Mouse (Mus musculus): ENCODE measurements around the gene Pgpep1l. TPM values are rescaled to one million over a fixed set of nuclear protein-coding genes. Genes with fewer than 3 reads are reported as not detected.

The Pgpep1l gene
- polyA plus RNA-seq (2015; fragmentation: Nextera tagmentation; extraction: Ambion mirVana): not detected in 2 replicates

DNA sequence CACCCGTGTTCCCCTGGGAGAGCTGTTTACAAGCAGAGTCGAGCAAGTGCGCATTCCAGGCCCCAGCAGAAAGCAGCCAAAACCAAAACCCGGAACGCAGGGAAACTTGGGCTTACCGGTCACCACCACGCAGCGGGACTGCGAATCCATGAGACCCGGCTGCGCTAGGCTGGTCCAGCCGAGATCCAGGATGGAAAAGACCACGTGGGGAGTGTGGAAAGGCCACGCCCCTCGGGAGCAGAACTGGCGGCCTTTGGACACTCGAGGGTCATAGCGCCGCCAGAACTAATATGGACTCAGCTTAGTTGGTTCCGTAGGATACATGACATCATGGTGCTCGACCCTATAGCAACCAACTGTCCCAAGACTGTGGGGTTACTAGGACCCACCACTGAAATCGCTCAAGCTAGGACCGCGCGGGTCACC is at the start of gene Pgpep1l:
Pgpep1l (minus strand) TSS at position 206 of the 426 bp plus-strand sequence.
- 8% methylated on average over 25 of the region's 25 CpGs for WGBS (ENCODE audit: insufficient replicate concordance)
- no peaks in the 10 kb centered on the region for H3K36me3 ChIP-seq
- no peak for DNase-seq
- H3K4me2 ChIP-seq: peak within 1 kb of the TSS; percentile 55
- peaks cover 28% of the 10 kb centered on the region for H3K27me3 ChIP-seq
- H3K9ac ChIP-seq: no peak within 1 kb of the TSS
- no peak within 1 kb of the TSS for H3K27ac ChIP-seq
- H3K9me3 ChIP-seq (replicated peaks): no peaks in the 10 kb centered on the region
- peak within 1 kb of the TSS; percentile 25 for H3K4me3 ChIP-seq (replicated peaks)
- no peaks in the 10 kb centered on the region for H3K4me1 ChIP-seq (replicated peaks)
- ATAC-seq (ENCODE audit: low read depth): no peak

GRCm38 (mm10) chr7:68313038-68313782 is 49.2 kb upstream of the Pgpep1l start:
- H3K4me2 ChIP-seq: no peak overlapping the region
- no peak for ATAC-seq (ENCODE audit: low read depth)
- H3K4me3 ChIP-seq (replicated peaks): no peak overlapping the region
- no peak overlapping the region for H3K9ac ChIP-seq
- 61% methylated on average over 14 of the region's 14 CpGs for WGBS (ENCODE audit: insufficient replicate concordance)
- H3K9me3 ChIP-seq (replicated peaks): no peaks in the 10 kb centered on the region
- no peaks in the 10 kb centered on the region for H3K36me3 ChIP-seq
- H3K27ac ChIP-seq: no peak overlapping the region
- DNase-seq: no peak
- H3K27me3 ChIP-seq: no peaks in the 10 kb centered on the region
- no peaks in the 10 kb centered on the region for H3K4me1 ChIP-seq (replicated peaks)

DNA sequence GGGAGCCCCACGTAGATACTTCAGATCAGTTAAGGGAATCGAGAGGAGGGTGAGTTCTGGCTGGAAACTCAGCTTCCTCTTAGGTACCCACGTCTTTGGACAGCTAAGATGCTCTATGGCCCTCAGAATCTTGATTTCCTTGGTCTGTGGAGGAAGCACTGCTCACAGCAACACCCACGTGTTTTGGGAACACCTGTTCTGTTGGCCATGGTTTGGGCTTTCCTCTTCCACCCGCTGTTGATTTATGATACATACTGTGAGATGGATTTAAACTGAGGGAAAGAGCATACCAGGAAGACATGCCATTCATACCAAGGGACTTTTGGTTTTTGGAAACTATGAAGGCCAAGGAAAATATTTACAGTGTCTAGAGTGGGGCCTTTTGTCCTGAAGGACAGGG is 48.4 kb upstream of the Pgpep1l start:
- 54% methylated on average over 5 of the region's 5 CpGs for WGBS (ENCODE audit: insufficient replicate concordance)
- no peak overlapping the region for H3K9ac ChIP-seq
- H3K4me2 ChIP-seq: no peak overlapping the region
- ATAC-seq (ENCODE audit: low read depth) (no peak), DNase-seq (no peak)
- no peaks in the 10 kb centered on the region for H3K9me3 ChIP-seq (replicated peaks)
- no peaks in the 10 kb centered on the region for H3K36me3 ChIP-seq
- H3K4me3 ChIP-seq (replicated peaks): no peak overlapping the region
- H3K27me3 ChIP-seq: no peaks in the 10 kb centered on the region
- no peak overlapping the region for H3K27ac ChIP-seq
- H3K4me1 ChIP-seq (replicated peaks): no peaks in the 10 kb centered on the region

GRCm38 (mm10) chr7:68311469-68311868 is 47.4 kb upstream of the Pgpep1l start:
- H3K4me3 ChIP-seq (replicated peaks): no peak overlapping the region
- WGBS (ENCODE audit: insufficient replicate concordance): 70% methylated on average over 6 of the region's 6 CpGs
- H3K27me3 ChIP-seq: no peaks in the 10 kb centered on the region
- H3K4me1 ChIP-seq (replicated peaks): 0 out of 2 replicates have a peak, but pooled peaks cover 2% of the 10 kb centered on the region
- H3K36me3 ChIP-seq: no peaks in the 10 kb centered on the region
- no peak for ATAC-seq (ENCODE audit: low read depth)
- no peak overlapping the region for H3K9ac ChIP-seq
- H3K4me2 ChIP-seq: no peak overlapping the region
- H3K9me3 ChIP-seq (replicated peaks): no peaks in the 10 kb centered on the region
- H3K27ac ChIP-seq: no peak overlapping the region
- no peak for DNase-seq

DNA sequence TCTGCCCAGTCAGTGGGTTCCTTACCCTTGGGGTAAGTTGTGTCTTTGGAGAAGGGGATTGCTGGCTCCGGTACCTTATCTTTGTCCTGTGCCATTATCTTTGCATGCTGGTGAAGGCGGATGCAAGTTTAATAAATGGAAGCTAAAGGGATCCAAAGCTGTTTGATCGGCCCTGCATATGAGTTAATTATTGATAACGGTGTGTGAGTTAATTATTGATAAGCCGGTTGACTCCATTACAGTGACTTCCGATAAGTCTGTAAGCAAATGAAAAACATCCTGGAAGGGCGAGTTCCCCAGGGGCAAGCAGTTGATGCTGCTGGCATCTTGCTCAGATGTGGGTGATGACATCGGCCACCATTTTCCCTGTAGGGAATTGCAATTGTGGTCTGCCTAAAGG is 42.7 kb upstream of the Pgpep1l start:
- H3K4me1 ChIP-seq (replicated peaks): peaks cover 8% of the 10 kb centered on the region; the same call in 1 of the 2 replicates
- no peak overlapping the region for H3K4me2 ChIP-seq
- no peaks in the 10 kb centered on the region for H3K9me3 ChIP-seq (replicated peaks)
- no peaks in the 10 kb centered on the region for H3K36me3 ChIP-seq
- H3K4me3 ChIP-seq (replicated peaks): no peak overlapping the region
- H3K27ac ChIP-seq: no peak overlapping the region
- ATAC-seq (ENCODE audit: low read depth) (no peak), DNase-seq (no peak)
- no peak overlapping the region for H3K9ac ChIP-seq
- no peaks in the 10 kb centered on the region for H3K27me3 ChIP-seq
- WGBS (ENCODE audit: insufficient replicate concordance): 72% methylated on average over 8 of the region's 8 CpGs

DNA sequence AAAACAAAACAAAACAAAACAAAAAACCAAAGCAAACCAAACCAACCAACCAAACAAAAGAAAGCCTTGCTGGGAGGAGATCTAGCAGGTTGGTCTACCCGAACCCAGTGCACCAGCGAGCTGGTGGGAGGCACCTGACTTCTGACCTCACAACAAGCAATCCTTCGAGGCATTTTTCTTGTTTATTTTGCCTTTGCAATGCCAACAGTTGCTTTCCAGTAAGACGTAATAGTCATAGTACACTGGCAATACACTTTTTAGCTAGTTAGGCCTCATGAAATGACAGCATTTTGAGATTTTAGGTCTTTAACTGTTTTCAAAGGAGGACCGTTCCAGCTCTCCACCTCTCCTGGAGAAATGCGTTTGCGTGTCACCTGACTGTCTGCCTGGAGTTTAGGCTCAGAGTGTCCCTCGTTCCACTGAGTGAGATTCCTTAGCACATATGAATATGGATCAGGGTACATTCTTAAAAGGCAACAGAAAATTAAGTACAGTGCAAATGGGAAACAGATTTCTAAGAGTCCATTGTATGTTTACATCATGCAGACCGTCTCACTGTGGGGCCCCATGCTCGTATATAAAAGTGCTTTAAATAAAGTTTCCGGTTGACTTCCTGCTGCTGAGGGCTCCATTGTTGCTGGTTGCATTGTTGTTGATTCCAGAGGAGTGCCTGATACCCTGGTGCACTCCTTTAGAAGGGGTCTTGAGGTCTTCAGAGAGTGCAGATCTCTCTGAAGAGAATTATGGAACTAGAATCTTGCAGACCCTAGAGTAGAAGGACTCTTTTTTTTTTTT is 41.9 kb upstream of the Pgpep1l start:
- WGBS (ENCODE audit: insufficient replicate concordance): 63% methylated on average over 11 of the region's 11 CpGs

GRCm38 (mm10) chr7:68303685-68304084 is 39.7 kb upstream of the Pgpep1l start:
- H3K4me2 ChIP-seq: no peak overlapping the region
- no peak overlapping the region for H3K27ac ChIP-seq
- ATAC-seq (ENCODE audit: low read depth): no peak
- no peak overlapping the region for H3K4me3 ChIP-seq (replicated peaks)
- peaks cover 8% of the 10 kb centered on the region; the same call in 1 of the 2 replicates for H3K4me1 ChIP-seq (replicated peaks)
- WGBS (ENCODE audit: insufficient replicate concordance): 56% methylated on average over 6 of the region's 6 CpGs
- DNase-seq: no peak
- no peaks in the 10 kb centered on the region for H3K9me3 ChIP-seq (replicated peaks)
- no peak overlapping the region for H3K9ac ChIP-seq
- no peaks in the 10 kb centered on the region for H3K27me3 ChIP-seq
- H3K36me3 ChIP-seq: no peaks in the 10 kb centered on the region

More for the DNA sequence above, 41.9 kb upstream of the Pgpep1l start:
- Histone ChIP-seq H3K4me1 (replicated peaks) (peaks cover 8% of the 10 kb centered on the region; the same call in 1 of the 2 replicates), H3K9ac (no peak overlapping the region), H3K4me2 (no peak overlapping the region), H3K4me3 (replicated peaks) (no peak overlapping the region), H3K9me3 (replicated peaks) (no peaks in the 10 kb centered on the region), H3K27ac (no peak overlapping the region), H3K36me3 (no peaks in the 10 kb centered on the region), H3K27me3 (no peaks in the 10 kb centered on the region)
- ATAC-seq (ENCODE audit: low read depth) (no peak), DNase-seq (no peak)

GRCm38 (mm10) chr7:68302586-68303433 is 38.8 kb upstream of the Pgpep1l start:
- peak; percentile 37 for DNase-seq

DNA sequence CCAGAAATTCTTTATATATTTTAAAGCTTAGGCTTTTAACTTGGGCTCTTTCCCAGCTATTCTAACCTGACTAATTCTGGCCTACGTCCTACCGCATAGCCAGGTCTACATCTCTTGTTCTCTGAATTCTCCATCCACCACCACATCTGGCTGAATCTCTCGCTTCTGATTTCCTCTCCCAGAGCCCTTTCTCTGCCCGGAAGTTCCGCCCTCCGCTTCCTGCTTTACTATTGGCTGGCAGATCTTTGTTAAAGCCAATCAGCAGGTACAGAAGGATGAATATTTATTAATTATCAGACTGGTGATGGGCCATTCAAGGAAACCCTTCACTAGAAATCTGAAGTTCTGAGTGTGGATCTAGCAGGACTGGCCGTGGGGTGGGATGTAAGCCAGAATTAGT is 37.1 kb upstream of the Pgpep1l start:
- DNase-seq: no peak

More at GRCm38 (mm10) chr7:68302586-68303433, 38.8 kb upstream of the Pgpep1l start:
- 23% methylated on average over 18 of the region's 18 CpGs for WGBS (ENCODE audit: insufficient replicate concordance)
- no peaks in the 10 kb centered on the region for H3K27me3 ChIP-seq
- H3K9me3 ChIP-seq (replicated peaks): no peaks in the 10 kb centered on the region
- H3K9ac ChIP-seq: peak overlapping the region; percentile 36; the same call in 1 of the 2 replicates
- H3K27ac ChIP-seq: no peak overlapping the region
- peaks cover 8% of the 10 kb centered on the region; the same call in 1 of the 2 replicates for H3K4me1 ChIP-seq (replicated peaks)
- ATAC-seq (ENCODE audit: low read depth): no peak
- peak overlapping the region; percentile 58 for H3K4me2 ChIP-seq
- peak overlapping the region; percentile 38 for H3K4me3 ChIP-seq (replicated peaks)
- H3K36me3 ChIP-seq: no peaks in the 10 kb centered on the region

GRCm38 (mm10) chr7:68298381-68299076 is 34.5 kb upstream of the Pgpep1l start:
- H3K4me2 ChIP-seq: no peak overlapping the region

More for the DNA sequence above, 37.1 kb upstream of the Pgpep1l start:
- Histone ChIP-seq H3K36me3 (no peaks in the 10 kb centered on the region), H3K9me3 (replicated peaks) (no peaks in the 10 kb centered on the region), H3K9ac (no peak overlapping the region), H3K4me3 (replicated peaks) (no peak overlapping the region), H3K27me3 (no peaks in the 10 kb centered on the region), H3K27ac (no peak overlapping the region), H3K4me1 (replicated peaks) (peaks cover 5% of the 10 kb centered on the region; the same call in 1 of the 2 replicates), H3K4me2 (no peak overlapping the region)
- 57% methylated on average over 7 of the region's 7 CpGs for WGBS (ENCODE audit: insufficient replicate concordance)
- ATAC-seq (ENCODE audit: low read depth): no peak

More at GRCm38 (mm10) chr7:68298381-68299076, 34.5 kb upstream of the Pgpep1l start:
- Histone ChIP-seq H3K4me3 (replicated peaks) (no peak overlapping the region), H3K4me1 (replicated peaks) (peaks cover 5% of the 10 kb centered on the region; the same call in 1 of the 2 replicates), H3K9me3 (replicated peaks) (no peaks in the 10 kb centered on the region), H3K27ac (no peak overlapping the region), H3K36me3 (no peaks in the 10 kb centered on the region), H3K27me3 (no peaks in the 10 kb centered on the region), H3K9ac (no peak overlapping the region)
- WGBS (ENCODE audit: insufficient replicate concordance): 66% methylated on average over 13 of the region's 13 CpGs
- no peak for ATAC-seq (ENCODE audit: low read depth)
- no peak for DNase-seq

All from liver, embryonic 13.5 days (tissue).